Mouse (Mus musculus): ENCODE measurements around the gene Dcun1d3. TPM values are rescaled to one million over a fixed set of nuclear protein-coding genes. Genes with fewer than 3 reads are reported as not detected.

The Dcun1d3 gene
- total and polyA plus RNA-seq, 3 experiments, result 3.2 to 5.2 (median 4.2) TPM

DNA sequence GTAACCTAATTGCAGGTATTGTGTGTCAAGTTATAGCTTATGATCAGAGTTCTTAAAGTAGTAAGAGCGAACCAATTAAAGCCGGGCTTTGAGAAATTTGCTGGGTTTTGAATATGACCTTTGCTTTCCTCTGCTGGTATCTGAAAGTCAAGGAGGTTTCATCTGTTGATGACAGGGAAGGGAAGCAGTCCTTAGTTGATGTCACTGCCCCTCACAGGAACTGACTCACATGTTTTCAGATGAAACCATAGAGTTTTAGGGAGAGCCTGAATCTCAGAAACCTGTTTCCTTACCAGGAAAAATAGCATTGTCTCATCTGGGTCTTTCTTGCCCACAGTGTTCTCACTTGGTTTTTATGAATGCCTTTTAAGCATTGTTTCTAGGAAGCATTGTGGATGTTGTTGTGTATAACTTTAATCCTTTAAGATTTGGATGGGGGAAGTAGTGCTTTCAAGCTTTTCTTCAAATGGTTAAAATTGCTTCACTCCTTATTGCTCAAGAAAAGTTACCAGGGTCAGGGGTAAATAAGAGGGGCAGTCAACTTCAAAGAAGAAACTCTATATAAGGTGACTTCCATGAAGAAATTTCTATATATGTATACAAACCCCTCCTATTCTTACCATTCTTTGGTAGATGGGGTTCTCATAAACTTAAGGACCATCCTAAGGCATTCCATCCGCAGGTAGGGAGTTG, 10.6 kb upstream of the Dcun1d3 start:
- Histone ChIP-seq H3K9ac (ENCODE audit: insufficient read depth, low read depth) (no peak overlapping the region), H3K4me2 (ENCODE audit: insufficient read depth, low read depth, poor library complexity, severe bottlenecking) (no peak overlapping the region), H3K9me3 (replicated peaks; ENCODE audit: low read length) (no peaks in the 10 kb centered on the region), H3K4me3 (replicated peaks in 1 of 3; ENCODE audit: low read depth in 2 of 3, low read length in 2 of 3, poor library complexity in 1 of 3) (no peak overlapping the region), H3K79me2 (replicated peaks; ENCODE audit: control insufficient read depth, extremely low read depth, insufficient read depth, poor library complexity, severe bottlenecking) (no peaks in the 10 kb centered on the region), H3K4me1 (ENCODE audit: control insufficient read depth in 1 of 2, insufficient read depth in 2 of 2) (0 out of 4 replicates have a peak, but pooled peaks cover 0 to under 1% of the 10 kb centered on the region in 2 experiments), H3K27me3 (replicated peaks) (no peaks in the 10 kb centered on the region), H3K27ac (ENCODE audit: insufficient read depth, low read depth) (no peak overlapping the region), H3K36me3 (replicated peaks in 1 of 2; ENCODE audit: control insufficient read depth in 1 of 2, insufficient read depth in 1 of 2, low read length in 1 of 2) (no peaks in the 10 kb centered on the region)
- dilution Hi-C loops (cut with MboI; ENCODE audit: extremely low pct_ligation_motif_present, extremely low pct_unique_long_range_greater_than_20kb, low sequenced_read_pairs), result no loop called here
- in situ Hi-C loops (cut with MboI; ENCODE audit: low pct_ligation_motif_present, low pct_unique_long_range_greater_than_20kb, low sequenced_read_pairs), result no loop called here
- TF ChIP-seq POLR2AphosphoS2 (IDR thresholded peaks at IDR 0.05; ENCODE audit: low read depth, low read length) (no peak), CHD2 (IDR thresholded peaks at IDR 0.05; ENCODE audit: low read length) (no peak), CHD1 (IDR thresholded peaks at IDR 0.05; ENCODE audit: low read depth, low read length) (no peak), BHLHE40 (IDR thresholded peaks at IDR 0.05; ENCODE audit: low read depth, low read length) (no peak), MEF2A (IDR thresholded peaks at IDR 0.05; ENCODE audit: borderline replicate concordance, low read depth, low read length) (no peak), EP300 (IDR thresholded peaks at IDR 0.05; ENCODE audit: low read length) (no peak), JUND (conservative IDR thresholded peaks at IDR 0.05; ENCODE audit: low read depth, low read length) (no peak)
- no peak for DNase-seq (ENCODE audit: extremely low read depth)

DNA sequence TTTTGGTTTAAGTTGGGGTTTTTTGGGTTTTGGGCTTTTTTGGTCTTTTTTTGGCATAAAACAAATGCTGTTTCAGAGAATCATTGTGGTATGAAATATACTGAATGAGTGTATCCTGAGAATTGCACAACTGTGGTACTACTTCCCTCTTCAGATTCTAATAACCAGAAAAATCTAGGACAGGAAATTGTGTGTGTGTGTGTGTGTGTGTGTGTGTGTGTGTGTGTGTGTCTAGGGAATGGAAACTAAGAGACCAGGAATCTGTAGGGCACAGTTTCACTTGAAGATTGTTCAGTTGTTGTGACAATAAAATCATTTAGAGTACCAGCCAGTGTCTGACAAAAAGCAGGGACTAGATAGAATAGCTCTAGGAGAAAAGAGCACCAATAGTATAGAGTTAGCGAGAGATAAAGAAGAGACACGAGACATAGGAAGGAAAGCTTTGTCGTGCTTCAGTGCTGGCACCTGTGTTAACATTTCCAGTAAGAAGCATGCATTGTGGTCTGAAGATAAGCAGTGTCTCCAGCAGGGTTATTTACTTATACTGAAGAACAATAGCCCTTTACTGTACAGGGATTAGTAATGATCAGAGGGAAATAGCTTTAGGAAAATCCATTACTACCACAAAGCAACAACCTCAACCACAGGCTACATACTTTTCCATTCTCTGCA, 3.4 kb upstream of the Dcun1d3 start:
- H3K9ac ChIP-seq (ENCODE audit: insufficient read depth, low read depth), result no peak overlapping the region
- H3K9me3 ChIP-seq (replicated peaks; ENCODE audit: low read length), result no peaks in the 10 kb centered on the region
- H3K4me3 ChIP-seq (replicated peaks in 1 of 3; ENCODE audit: low read depth in 2 of 3, low read length in 2 of 3, poor library complexity in 1 of 3), result no peak overlapping the region
- no peak overlapping the region for H3K27ac ChIP-seq (ENCODE audit: insufficient read depth, low read depth)
- in situ Hi-C loops (cut with MboI; ENCODE audit: low pct_ligation_motif_present, low pct_unique_long_range_greater_than_20kb, low sequenced_read_pairs) (no loop called here), dilution Hi-C loops (cut with MboI; ENCODE audit: extremely low pct_ligation_motif_present, extremely low pct_unique_long_range_greater_than_20kb, low sequenced_read_pairs) (no loop called here)
- H3K4me1 ChIP-seq (ENCODE audit: control insufficient read depth in 1 of 2, insufficient read depth in 2 of 2), result peaks cover 2 to 35% of the 10 kb centered on the region in 2 experiments; a peak in 3 of 4 replicates
- DNase-seq (ENCODE audit: extremely low read depth), result no peak
- H3K36me3 ChIP-seq (replicated peaks in 1 of 2; ENCODE audit: control insufficient read depth in 1 of 2, insufficient read depth in 1 of 2, low read length in 1 of 2), result peaks cover 0 to 5% of the 10 kb centered on the region in 2 experiments
- H3K4me2 ChIP-seq (ENCODE audit: insufficient read depth, low read depth, poor library complexity, severe bottlenecking), result no peak overlapping the region
- TF ChIP-seq EP300 (IDR thresholded peaks at IDR 0.05; ENCODE audit: low read length) (peak; percentile 65; the same call in 1 of the 2 replicates), POLR2AphosphoS2 (IDR thresholded peaks at IDR 0.05; ENCODE audit: low read depth, low read length) (no peak), IRF4 (IDR thresholded peaks at IDR 0.05; ENCODE audit: low read depth, low read length) (peak; percentile 40; the same call in 1 of the 2 replicates), NELFE (IDR thresholded peaks at IDR 0.05; ENCODE audit: low read depth, low read length) (no peak), BHLHE40 (IDR thresholded peaks at IDR 0.05; ENCODE audit: low read depth, low read length) (peak; percentile 18; the same call in 1 of the 2 replicates)
- no peaks in the 10 kb centered on the region; the same call in 1 of the 2 replicates for H3K79me2 ChIP-seq (replicated peaks; ENCODE audit: control insufficient read depth, extremely low read depth, insufficient read depth, poor library complexity, severe bottlenecking)
- H3K27me3 ChIP-seq (replicated peaks), result no peaks in the 10 kb centered on the region

DNA sequence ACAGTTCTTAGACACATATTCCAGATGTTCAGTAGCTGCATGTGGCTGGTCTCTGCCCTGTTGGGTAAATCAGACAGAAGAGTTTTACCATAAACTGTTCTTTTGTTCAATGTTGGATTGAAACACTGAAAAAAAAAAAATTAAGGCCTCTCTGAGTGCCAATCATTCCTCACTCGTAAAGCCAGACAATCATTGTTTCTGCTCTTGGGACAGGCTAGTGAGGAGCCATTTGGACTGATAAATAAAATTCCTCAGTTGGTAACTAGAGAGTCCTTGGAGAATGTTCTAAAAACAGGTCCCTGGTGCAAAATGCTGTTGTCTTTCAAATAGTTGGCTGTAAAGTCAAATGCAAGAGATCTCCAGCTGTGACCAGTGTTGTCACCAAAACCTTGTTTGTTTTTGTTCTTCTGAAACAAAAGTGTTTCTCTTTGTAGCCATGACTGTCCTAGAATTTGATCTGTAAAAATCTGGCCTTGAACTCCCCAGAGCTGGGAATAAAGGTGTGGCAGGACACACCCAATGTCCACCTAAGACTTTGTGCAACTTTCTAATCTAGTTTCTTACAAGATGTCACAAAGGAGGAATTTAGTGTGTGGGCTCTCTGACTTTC, 2.3 kb upstream of the Dcun1d3 start:
- Histone ChIP-seq H3K9ac (ENCODE audit: insufficient read depth, low read depth) (no peak overlapping the region), H3K36me3 (replicated peaks in 1 of 2; ENCODE audit: control insufficient read depth in 1 of 2, insufficient read depth in 1 of 2, low read length in 1 of 2) (peaks cover 0 to 5% of the 10 kb centered on the region in 2 experiments), H3K4me2 (ENCODE audit: insufficient read depth, low read depth, poor library complexity, severe bottlenecking) (no peak overlapping the region), H3K4me3 (replicated peaks in 1 of 3; ENCODE audit: low read depth in 2 of 3, low read length in 2 of 3, poor library complexity in 1 of 3) (no peak overlapping the region), H3K4me1 (ENCODE audit: control insufficient read depth in 1 of 2, insufficient read depth in 2 of 2) (peaks cover 2 to 37% of the 10 kb centered on the region in 2 experiments; a peak in 3 of 4 replicates), H3K27me3 (replicated peaks) (no peaks in the 10 kb centered on the region), H3K9me3 (replicated peaks; ENCODE audit: low read length) (no peaks in the 10 kb centered on the region), H3K79me2 (replicated peaks; ENCODE audit: control insufficient read depth, extremely low read depth, insufficient read depth, poor library complexity, severe bottlenecking) (no peaks in the 10 kb centered on the region; the same call in 1 of the 2 replicates), H3K27ac (ENCODE audit: insufficient read depth, low read depth) (no peak overlapping the region)
- DNase-seq (ENCODE audit: extremely low read depth), result no peak
- in situ Hi-C loops (cut with MboI; ENCODE audit: low pct_ligation_motif_present, low pct_unique_long_range_greater_than_20kb, low sequenced_read_pairs) (no loop called here), dilution Hi-C loops (cut with MboI; ENCODE audit: extremely low pct_ligation_motif_present, extremely low pct_unique_long_range_greater_than_20kb, low sequenced_read_pairs) (no loop called here)
- TF ChIP-seq IRF4 (IDR thresholded peaks at IDR 0.05; ENCODE audit: low read depth, low read length) (no peak), CHD2 (IDR thresholded peaks at IDR 0.05; ENCODE audit: low read length) (no peak), MAFK (IDR thresholded peaks at IDR 0.05; ENCODE audit: insufficient replicate concordance, low read length) (no peak), ZMIZ1 (IDR thresholded peaks at IDR 0.05; ENCODE audit: low read depth, low read length) (no peak), EP300 (IDR thresholded peaks at IDR 0.05; ENCODE audit: low read length) (no peak), PAX5 (IDR thresholded peaks at IDR 0.05; ENCODE audit: low read length) (no peak), ELF1 (IDR thresholded peaks at IDR 0.05; ENCODE audit: low read depth, low read length) (no peak), MEF2A (IDR thresholded peaks at IDR 0.05; ENCODE audit: borderline replicate concordance, low read depth, low read length) (no peak)
